In genomic region chr4:95793647-95794328, GRCm38 (mm10) we compare ENCODE assay signal across 16 mouse cellular contexts.
DNase-seq lines count a peak whose midpoint lies in the region; ATAC-seq and TF ChIP-seq lines count a peak whose summit lies in the region.
"Had no signal": no experiment of that assay in that cellular context is flagged by ENCODE, and none has a peak within 500 bp of the region (broad histone marks: within the 10 kb centered on the region; RNA-seq: fewer than 3 reads in every experiment).

No protein-coding gene starts in this region.

- no peak for TF ChIP-seq POLR2A in kidney, adult 2 months (IDR thresholded peaks at IDR 0.05; ENCODE audit: low read depth, low read length)

- no peak for TF ChIP-seq EP300 in stomach, postnatal 0 days (optimal IDR thresholded peaks at IDR 0.05)

- peak; percentile 51 for ATAC-seq in stomach, embryonic 15.5 days (ENCODE audit: insufficient read depth, low FRiP score, low read depth)
- ATAC-seq in stomach, postnatal 0 days (ENCODE audit: low FRiP score, low TSS enrichment): no peak
- no peak for ATAC-seq in granulocyte monocyte progenitor cell, adult 5-6 weeks (replicated peaks; ENCODE audit: poor library complexity, severe bottlenecking)
- ATAC-seq: forebrain, embryonic 15.5 days had no signal

- no peak overlapping the region for H3K4me3 ChIP-seq in stomach, embryonic 15.5 days (replicated peaks)
- H3K4me3 ChIP-seq in stomach, postnatal 0 days (ENCODE audit: low read depth, low read length): no peak overlapping the region
- no peak overlapping the region for H3K4me3 ChIP-seq in kidney, adult 2 months (ENCODE audit: insufficient read depth, low read depth, low read length)
- H3K4me3 ChIP-seq: forebrain, embryonic 15.5 days; gastrocnemius, adult 2 months; heart, embryonic 15.5 days; myocyte had no signal

- TF ChIP-seq CTCF in stomach, postnatal 0 days (IDR thresholded peaks at IDR 0.05; ENCODE audit: low read depth): no peak
- TF ChIP-seq CTCF in kidney, adult 2 months (conservative IDR thresholded peaks at IDR 0.05; ENCODE audit: insufficient read depth, insufficient read length, low read depth, low read length): no peak

- H3K4me2 ChIP-seq in stomach, embryonic 15.5 days: no peak overlapping the region
- no peak overlapping the region for H3K4me2 ChIP-seq in stomach, postnatal 0 days (replicated peaks; ENCODE audit: low read depth)
- H3K4me2 ChIP-seq: forebrain, embryonic 15.5 days; heart, embryonic 15.5 days; hindbrain, embryonic 14.5 days; lung, embryonic 14.5 days had no signal

- H3K27me3 ChIP-seq in stomach, embryonic 15.5 days (replicated peaks): no peaks in the 10 kb centered on the region
- H3K27me3 ChIP-seq in stomach, postnatal 0 days (ENCODE audit: control insufficient read depth, insufficient read depth, low read length): no peaks in the 10 kb centered on the region
- no peaks in the 10 kb centered on the region for H3K27me3 ChIP-seq in kidney, adult 2 months (replicated peaks; ENCODE audit: control insufficient read depth, insufficient read depth, low read length)
- H3K27me3 ChIP-seq: forebrain, embryonic 15.5 days; heart, embryonic 15.5 days had no signal

- intact Hi-C loops in left cerebral cortex, postnatal 4 days (cut with DNase I): no loop called here

- no peaks in the 10 kb centered on the region for H3K9me3 ChIP-seq in stomach, embryonic 15.5 days
- H3K9me3 ChIP-seq in stomach, postnatal 0 days (ENCODE audit: control insufficient read depth, low read length): no peaks in the 10 kb centered on the region
- H3K9me3 ChIP-seq: forebrain, embryonic 15.5 days; heart, embryonic 15.5 days had no signal

- 61% methylated on average over 7 of the region's 7 CpGs for WGBS in stomach, embryonic 15.5 days
- WGBS in stomach, postnatal 0 days: 55% methylated on average over 7 of the region's 7 CpGs
- 36% methylated on average over 7 of the region's 7 CpGs for WGBS in kidney, adult 2 months

- H3K4me1 ChIP-seq in stomach, embryonic 15.5 days: peaks cover 8% of the 10 kb centered on the region
- H3K4me1 ChIP-seq in stomach, postnatal 0 days (replicated peaks; ENCODE audit: control insufficient read depth, insufficient read depth): no peaks in the 10 kb centered on the region
- H3K4me1 ChIP-seq in kidney, adult 2 months (ENCODE audit: control insufficient read depth, insufficient read depth, low read length): peaks cover 14% of the 10 kb centered on the region

- no peaks in the 10 kb centered on the region for H3K36me3 ChIP-seq in stomach, embryonic 15.5 days
- H3K36me3 ChIP-seq in stomach, postnatal 0 days (ENCODE audit: control insufficient read depth, insufficient read depth, low read length): no peaks in the 10 kb centered on the region
- no peaks in the 10 kb centered on the region for H3K36me3 ChIP-seq in kidney, adult 2 months (ENCODE audit: control insufficient read depth, insufficient read depth, low read length)
- H3K36me3 ChIP-seq: forebrain, embryonic 15.5 days; heart, embryonic 15.5 days had no signal

- H3K9ac ChIP-seq in stomach, embryonic 15.5 days: no peak overlapping the region
- no peak overlapping the region for H3K9ac ChIP-seq in stomach, postnatal 0 days (ENCODE audit: low read length)
- H3K9ac ChIP-seq: forebrain, embryonic 15.5 days; heart, embryonic 15.5 days; hindbrain, embryonic 14.5 days; lung, embryonic 14.5 days had no signal

- no peak for DNase-seq in stomach, postnatal 0 days (ENCODE audit: low spot score)
- DNase-seq in kidney, adult 2 months: peak; percentile 90
- peak; percentile 61 to 84 for DNase-seq in kidney, postnatal 36 days
- peak; percentile 70 for DNase-seq in yolk sac, embryonic 10.5 days (ENCODE audit: low spot score)
- DNase-seq in layer of hippocampus, adult 11-12 months (ENCODE audit: low spot score): no peak
- no peak for DNase-seq in left cerebral cortex, postnatal 4 days
- DNase-seq: cerebellum, adult 11 months; gastrocnemius, adult 2 months; lung, embryonic 14.5 days; thymus, postnatal 4 days had no signal

- H3K27ac ChIP-seq in stomach, embryonic 15.5 days: no peak overlapping the region
- no peak overlapping the region for H3K27ac ChIP-seq in stomach, postnatal 0 days (replicated peaks)
- peak overlapping the region; percentile 99 for H3K27ac ChIP-seq in kidney, adult 2 months (ENCODE audit: insufficient read depth, low read depth, low read length)
- H3K27ac ChIP-seq: forebrain, embryonic 15.5 days; gastrocnemius, adult 2 months; heart, embryonic 15.5 days; hindbrain, embryonic 14.5 days had no signal

Comparison
In these comparisons a context has a peak if more than half of its experiments do, and no peak if none do; other contexts are left out.
1. DNase-seq: peak in kidney, adult 2 months (single experiment), kidney, postnatal 36 days (2 of 2) and yolk sac, embryonic 10.5 days (single experiment); none in stomach, postnatal 0 days (single experiment), layer of hippocampus, adult 11-12 months (single experiment) and left cerebral cortex, postnatal 4 days (single experiment).